Mouse (Mus musculus): ENCODE results near the gene Arrdc2. TPM values are rescaled to one million over a fixed set of nuclear protein-coding genes. Genes with fewer than 3 reads are reported as not detected.

Arrdc2 gene
- polyA plus RNA-seq, 1 experiment from 2014 or later = 11.4 TPM

DNA sequence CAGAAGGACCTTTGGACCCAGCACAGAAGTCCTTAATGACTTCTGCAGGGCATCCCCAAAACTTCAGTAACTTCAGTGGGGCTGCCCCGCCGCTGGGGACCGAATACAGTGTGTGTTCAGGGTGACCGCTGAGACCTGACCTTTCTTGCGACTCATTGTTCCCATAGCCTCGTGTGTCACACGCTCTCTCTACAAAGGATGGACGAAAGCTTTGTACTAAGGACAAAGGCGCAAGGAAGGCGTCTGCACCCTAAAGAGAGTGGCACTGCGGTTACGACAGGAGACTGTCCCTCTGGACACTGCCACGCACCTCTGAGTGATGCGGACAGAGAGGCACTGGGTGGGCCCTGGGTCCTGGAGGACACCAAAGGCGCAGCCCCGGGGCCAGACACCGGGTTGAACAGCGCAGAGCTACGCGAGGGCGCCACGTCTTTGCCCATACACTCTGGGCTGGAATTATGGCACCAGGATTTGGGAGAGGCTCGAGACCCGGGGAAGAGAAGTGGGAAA lies 25.2 kb upstream of the Arrdc2 start:
- DNase-seq (ENCODE audit: low spot score) = peak; percentile 42

DNA sequence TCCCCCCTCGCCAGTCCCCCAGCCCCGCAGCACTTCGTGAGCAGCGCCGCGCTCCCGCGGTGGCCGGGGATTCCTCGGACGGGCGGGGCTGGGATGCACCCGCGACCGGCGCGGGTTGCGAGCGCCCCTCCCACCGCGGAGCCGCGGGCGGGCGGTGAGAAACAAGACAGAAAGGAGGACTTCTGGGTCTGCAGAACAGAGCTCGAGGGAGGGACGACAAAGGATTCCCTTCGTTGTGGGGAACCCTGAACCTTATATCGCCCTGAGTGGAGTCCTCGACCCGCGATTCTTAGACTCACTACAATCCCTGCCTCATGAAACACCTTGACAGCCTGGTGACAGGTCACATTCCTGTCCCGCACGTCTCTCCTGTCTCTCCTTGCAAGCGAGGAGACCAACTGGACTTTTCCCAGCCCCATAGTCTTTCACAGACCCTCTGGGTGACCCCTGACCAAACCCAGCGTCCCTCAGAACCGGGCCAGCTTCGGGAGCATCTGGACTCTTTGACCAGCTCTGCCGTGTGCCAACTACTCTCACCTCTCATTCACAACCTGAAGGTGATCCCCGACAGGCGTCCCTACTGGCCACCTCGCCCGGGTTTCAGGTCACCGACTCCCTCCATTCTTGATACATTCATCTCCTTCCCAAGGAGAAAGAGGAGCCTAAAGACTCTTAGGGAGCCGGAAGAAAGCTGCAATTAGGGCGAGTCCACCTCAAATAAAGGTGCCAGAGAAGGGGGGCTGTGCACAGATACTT lies 24.6 kb upstream of the Arrdc2 start:
- DNase-seq (ENCODE audit: low spot score) = no peak

DNA sequence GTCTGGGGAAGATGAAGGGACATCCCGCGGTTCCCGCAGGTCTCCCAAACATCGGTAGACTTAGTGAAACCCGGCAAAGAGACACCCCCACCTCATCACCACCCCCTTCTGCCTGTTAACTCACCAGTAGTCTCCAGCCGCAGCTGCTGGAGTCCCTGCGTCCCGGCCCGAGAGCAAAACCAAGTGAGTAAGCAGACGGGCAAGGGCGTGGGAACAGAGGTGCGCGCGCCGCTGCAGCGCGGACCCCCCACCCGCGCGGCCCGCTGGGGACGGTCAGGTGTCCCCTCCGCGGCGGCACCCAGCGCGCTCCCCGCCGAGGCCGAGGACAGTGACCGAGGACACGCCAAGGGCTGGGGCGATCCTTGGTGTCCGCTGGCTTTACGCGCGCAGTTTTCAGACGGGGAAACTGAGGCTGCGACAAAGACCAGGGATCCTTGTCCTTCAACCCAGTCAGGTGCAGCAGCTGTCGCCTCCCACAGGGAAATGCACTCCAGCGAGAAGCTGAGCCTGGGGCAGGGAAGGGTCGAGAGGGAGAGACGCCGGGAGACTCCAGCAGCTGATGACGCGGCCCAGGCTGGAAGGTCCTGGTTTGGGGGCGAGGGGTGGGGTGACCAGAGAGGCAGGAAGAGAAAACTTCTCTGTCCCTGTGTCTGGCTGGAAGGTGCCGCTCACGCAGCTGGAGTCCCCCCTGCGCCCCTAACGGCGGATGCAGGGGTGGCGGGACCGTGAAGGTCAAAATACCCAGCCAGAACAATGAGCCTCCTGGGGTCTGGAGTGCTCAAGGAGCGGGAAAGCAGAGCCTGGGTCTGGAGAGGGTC lies 23.5 kb upstream of the Arrdc2 start, which contains the start of gene Kcnn1:
Gene Kcnn1 (minus strand): TSS at position 435 of the 818 bp plus-strand sequence.
- DNase-seq (ENCODE audit: low spot score) = no peak

DNA sequence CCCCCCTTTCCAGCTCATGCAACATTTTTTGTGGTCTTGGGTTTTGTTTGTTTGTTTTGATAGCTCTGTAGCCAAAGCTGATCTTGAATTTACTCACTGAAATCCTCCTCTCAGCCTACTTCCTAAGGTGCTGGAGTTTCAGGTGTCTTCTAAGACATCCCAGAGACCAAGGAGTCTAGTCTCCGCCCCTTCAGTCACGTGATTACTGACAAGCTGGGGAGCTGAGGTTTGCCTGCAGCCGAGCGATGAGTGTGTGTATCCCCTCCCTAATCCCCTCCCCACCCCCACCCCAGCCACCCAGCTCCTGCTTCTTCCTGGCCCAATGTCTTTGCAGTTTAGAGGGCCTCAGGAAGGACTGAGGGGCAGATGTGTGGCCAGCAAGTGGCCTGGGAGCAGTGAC lies 18.0 kb upstream of the Arrdc2 start:
- peak; percentile 52 for DNase-seq (ENCODE audit: low spot score)

DNA sequence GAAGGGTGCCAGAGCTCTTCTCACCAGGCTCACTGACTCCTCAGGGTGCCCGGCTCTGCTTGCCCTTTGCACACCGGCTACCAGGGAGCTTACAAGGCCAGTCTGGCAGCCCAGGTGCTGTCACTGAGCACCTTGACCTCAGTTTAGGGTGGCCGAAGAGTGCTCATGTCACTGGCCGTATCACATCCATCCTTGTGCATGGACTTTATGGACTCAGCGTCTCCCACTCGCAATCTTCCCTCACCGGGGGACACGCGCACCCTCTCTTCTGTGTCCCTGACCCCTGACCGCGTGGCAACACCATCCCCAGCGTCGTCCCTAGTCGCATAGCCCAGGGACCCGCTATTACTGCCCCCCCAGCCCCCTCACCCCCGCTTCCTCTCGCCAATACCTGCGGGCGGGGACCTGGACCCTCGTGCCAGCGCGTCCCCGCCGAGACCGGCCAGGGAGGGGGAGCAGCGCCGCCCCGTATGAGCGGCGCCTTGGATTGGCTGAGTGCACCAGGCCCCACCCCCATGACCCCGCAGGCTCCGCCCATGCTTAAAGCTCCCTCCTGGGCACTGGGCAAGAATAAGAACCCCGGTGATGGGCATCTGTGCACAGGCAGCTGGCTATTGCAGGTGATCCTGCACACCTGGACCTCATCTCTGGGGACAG lies 17.1 kb upstream of the Arrdc2 start:
- peak; percentile 61 for DNase-seq (ENCODE audit: low spot score)

DNA sequence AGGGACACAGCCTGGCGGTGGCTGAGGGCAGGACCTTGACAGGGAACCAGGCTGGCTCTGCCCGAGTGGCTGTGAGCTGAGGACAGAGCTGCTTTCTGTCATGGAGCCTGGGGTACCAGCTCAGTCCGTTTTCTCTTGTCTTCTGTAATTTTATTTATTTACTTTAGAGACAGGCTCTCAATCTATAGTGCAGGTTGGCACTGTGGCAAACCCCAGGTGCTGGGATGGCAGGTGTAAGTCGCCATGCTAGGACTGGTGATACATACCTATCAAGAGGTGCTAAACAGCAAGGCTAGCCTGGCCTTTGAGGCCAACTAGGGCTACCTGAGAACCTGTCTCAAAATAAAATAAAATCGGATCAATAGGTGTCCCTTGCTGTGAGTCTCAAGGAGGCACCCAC lies 16.5 kb upstream of the Arrdc2 start:
- DNase-seq (ENCODE audit: low spot score) = no peak

DNA sequence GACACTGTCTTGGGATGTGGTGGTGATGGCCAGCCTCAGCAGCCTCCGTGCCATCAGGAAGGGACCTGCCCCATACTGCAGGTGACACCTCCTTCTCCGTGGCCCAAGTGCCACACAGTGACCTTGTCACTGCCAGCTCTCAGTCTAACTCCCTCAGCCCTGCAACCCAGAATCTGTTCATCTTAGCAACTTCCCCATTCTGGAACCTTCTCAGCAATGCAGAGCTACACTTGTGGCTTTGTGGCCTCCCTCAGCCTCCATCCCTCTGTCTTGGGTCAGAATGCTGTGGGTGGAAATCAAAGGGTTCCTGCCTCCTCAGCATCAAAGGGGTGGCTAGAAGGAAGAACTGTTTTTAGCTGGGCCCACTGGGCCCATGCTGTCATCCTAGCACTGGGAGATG lies 14.3 kb upstream of the Arrdc2 start:
- DNase-seq (ENCODE audit: low spot score) = no peak

DNA sequence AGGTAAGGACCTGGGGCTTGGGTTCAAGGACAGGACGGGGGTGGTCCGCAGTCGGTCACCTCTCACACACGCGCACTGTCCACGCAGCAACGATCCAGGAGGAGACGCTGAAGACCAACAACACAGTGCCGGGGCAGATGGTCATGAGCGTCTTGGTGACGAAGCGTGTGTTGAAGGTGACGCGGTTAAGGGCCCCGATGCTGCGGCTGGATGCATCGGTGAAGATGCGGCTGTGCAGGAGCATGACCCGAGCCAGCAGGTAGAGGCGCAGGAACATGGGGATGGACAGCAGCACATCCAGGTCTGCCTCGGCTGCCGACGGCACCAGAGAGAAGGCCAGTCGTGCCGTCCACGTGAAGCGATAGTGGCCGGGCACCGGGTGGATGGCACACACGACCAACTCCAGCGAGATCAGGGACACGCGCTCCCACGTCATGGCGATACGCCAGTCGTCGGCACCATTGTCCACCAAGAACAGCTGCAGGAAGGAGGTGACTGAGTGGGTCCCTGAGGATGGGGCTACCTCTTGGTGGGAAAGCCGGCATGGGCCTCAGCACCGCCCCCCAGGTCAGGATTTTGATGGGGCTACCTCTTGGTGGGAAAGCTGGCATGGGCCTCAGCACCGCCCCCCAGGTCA lies 13.2 kb upstream of the Arrdc2 start:
- no peak for DNase-seq (ENCODE audit: low spot score)

DNA sequence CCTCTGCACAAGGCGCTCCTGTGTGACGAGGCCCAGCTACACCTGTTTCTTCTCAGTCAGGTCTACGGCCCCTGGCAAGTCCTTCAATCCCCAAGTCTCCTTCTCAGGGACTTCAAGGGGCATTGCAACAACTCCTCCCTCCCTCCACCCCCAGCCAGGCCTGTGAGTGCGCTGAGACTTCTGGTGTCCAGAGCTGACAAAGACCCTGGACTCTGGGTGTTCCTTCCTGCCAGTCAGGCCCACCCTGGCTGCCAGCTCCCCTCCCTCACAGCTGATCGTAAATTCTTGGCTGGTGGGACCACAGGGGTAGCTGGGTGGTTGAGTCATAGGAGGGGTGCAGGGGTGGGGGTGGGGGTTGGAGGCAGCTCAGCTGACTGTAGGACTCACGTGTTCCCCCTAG lies 12.3 kb upstream of the Arrdc2 start:
- no peak for DNase-seq (ENCODE audit: low spot score)

DNA sequence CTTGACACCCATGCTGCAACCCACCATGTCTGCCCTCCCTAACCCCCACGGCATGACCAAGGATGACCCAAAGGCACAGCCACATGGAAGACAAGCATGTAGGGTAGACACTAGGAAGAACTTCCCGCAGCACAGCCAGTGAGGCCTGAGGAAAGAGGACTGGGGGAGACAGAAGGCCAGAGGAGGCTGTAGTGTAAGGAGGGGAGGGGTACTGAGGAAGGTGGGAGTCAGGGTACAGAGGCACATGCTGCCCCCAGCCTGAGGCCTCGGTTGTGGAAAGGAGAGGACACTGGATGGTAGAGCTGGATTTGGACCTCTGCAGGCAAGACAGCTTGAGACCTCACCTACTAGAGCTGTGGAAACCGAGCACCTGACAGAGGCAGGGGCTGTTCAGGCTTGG lies 11.4 kb upstream of the Arrdc2 start:
- DNase-seq (ENCODE audit: low spot score) = no peak

DNA sequence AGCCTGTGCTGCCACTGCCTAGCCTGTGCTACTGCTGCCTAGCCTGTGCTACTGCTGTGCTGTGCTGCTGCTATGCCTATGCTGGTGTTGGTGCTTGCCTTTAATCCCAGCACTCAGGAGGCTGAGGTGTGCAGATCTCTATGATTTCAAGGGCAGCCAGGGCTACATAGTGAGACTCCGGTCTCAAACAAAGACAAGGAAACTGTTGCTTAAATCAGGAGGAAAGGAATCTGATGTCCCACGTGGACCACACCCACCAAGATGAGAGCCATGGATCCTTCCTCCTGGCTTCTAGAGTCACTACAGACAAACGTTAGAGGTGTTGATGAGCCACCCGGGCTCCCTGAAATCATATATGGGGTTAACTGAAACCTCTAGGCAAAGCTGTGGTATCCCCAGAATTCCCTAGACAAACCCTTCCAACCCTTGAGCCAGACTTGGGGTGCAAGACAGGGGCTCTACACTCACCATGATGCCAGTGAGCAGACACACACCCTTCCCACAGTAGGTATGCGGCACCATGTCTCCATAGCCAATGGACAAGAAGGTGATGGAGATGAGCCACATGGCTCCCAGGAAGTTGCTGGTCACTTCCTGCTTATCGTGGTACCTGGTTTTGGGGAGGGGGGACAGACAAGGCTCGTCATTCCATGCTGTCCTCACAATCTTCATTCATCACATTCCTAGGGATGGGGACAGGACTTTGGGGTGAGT lies 10.8 kb upstream of the Arrdc2 start:
- DNase-seq (ENCODE audit: low spot score) = no peak

DNA sequence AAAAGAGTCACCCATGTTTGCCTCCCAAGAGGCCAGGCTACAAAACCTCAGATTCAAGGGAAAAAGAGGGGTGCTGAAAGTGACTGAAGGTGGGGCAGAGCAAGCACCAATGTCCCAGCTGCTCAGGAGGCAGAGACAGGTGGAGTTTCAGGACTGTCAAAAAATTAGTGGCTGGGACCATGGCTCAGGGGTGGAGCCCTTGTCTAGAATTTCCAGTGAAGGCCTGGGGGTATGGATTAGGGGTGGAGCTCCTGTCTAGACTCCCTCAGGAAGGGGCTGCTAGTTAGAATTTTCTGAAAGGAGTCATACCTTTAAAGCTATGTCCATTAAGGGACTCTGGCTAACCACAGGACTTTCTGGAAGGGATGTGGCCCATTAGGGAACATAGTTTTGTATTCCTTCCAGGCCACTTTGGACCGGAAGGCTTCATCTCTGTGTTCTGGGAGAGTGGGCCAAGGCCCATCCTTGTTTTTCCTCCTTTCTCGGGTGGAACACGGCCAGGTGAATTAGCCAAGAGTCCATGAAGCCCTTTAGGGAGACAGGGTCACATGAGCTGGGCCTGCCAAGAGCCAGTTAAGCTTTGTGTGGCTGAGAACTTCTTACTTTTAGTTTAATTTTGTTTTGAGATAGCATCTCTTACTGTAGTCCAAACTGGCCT lies 9.9 kb upstream of the Arrdc2 start:
- DNase-seq (ENCODE audit: low spot score) = no peak

DNA sequence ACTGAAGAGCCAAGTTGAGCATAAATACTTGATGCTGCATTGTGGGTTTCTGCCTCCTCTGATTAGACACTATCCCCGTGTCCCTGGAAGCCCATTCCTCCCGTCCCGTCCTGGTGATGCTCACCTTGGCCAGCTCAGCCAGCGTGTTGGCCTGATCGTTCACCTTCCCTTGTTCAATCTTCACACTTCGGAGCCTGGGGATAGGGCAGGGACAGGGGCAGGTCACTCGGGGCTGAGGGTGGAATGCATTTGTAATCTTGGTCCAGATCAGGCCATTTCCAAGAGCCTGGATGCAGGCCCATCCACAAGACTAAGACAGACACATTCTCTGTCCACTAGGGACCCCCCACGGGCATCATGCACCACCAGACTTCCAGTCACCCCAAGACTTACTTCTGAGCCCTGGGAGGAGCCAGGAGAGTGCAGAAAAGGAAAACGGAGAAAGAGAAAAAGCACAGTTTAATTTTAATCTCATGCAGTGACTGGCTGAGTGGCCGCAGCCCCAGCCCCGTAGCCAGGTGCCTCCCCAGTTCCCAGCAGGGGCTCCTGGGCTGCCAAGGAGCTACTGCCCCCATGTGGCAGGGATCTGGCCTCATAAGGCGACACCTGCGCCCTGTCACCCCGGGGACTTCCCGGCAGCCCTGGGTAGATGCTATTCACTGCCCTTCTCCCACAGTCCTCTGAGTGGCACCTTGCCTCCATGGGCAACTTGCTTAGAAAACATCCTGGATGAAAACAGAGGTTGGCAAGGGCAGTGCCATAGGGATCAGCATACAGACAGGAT lies 7.0 kb upstream of the Arrdc2 start:
- DNase-seq (ENCODE audit: low spot score) = peak; percentile 58

DNA sequence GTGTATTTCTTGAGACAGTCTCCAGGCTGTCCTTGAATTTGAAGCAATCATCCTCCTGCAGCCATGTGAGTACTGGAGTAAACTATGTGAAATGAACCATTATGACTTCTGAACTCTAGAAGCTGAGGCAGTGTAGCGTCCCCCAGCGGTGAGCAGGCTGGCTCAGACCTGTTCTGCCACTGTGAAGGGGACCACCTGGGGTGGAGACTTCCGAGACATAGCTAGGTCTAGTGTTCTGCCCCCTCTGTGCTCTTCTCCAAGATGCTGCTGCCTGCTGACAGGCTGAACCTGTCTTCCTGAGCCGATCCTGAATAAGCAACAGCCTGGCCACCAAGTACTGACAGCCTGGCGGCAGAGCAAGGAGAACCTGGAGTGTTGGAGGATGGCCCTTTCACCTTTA lies 5.6 kb upstream of the Arrdc2 start:
- no peak for DNase-seq (ENCODE audit: low spot score)

DNA sequence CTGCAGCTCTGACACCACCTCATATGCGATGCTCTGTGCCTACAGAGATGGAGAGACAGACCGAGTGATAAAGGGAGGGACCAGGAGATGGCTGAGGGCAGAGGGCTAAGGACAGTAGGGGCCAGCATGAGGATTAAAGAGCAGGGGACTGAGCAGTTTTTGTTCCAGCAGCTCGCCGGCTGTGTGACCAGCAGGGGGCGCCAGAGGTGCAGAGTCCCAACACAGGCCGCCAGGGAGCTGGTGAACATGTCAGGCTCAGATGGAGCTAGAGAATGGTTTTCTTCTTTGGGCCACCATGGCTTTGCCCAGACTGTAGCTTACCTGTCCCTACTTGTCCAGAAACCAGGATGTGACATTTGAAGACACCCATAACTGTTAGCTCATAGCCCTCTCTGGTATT lies 5.0 kb upstream of the Arrdc2 start:
- peak; percentile 83 for DNase-seq (ENCODE audit: low spot score)

DNA sequence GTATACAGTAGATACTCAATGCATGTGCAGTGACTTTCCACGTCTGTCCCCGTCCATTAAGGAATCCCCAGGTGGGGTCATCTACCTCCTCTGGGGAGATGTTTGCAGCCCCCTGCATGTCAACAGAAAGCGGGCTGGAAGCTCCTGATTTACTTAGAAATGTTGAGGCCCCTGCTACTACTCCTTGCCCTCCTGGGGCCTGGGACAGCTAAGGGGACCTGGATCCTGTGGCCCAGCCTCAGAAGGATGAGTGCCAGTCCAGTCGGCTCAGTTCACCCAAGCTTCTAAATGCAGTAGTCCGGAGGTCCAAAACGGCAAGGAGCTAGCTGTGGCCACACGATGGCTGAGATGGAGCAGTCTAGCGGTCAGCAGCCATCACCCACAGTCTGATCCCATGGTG lies 4.4 kb upstream of the Arrdc2 start:
- DNase-seq (ENCODE audit: low spot score) = no peak

DNA sequence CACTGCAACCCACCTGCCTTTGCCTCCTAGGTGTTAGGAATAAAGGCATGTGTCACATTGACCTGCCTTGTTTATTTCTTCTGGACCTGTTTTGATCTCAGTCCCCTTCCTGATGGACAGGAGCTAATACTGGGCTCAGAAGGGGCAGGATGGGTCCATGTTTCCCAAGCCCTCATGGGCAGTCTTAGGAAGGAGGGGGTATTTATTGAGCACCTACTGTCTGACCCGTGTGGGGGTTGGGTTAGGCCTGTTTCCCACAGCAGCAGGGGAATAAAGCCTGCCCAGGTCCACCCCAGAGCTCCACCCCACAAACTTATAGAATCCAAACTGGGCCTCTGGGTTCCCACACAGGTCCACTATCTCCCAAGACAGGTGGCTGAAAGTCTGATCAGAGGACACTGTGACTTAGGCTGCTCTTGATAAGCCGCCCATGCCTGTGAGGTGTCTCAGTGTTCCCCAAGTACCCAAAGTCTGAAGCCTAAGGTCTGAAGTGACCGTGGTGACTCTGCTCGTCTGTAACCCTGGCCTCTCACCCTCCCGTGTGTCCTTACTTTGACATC lies 3.8 kb upstream of the Arrdc2 start:
- DNase-seq (ENCODE audit: low spot score) = no peak

DNA sequence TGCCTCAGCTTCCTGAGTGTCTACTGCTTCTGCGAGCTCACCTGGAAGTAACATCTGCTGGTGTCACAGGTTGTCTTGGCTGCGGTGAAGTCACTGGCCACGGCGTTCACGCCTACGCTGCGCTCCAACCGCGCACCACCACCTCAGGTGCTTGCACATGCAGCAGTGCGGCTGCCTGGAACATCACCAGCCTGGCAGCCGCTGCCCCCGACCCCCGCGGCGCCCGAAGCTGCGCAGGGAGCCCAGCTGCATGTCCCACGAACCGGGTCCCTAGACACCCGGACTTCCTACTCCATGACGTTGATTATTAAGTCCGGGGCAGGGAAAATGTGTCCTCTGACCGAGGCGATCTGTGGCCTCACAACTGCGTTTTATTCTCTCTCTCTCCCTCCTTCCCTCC lies 3.0 kb upstream of the Arrdc2 start:
- no peak for DNase-seq (ENCODE audit: low spot score)

All from thymus, postnatal 0 days (tissue).